Mouse (Mus musculus) midbrain, embryonic 14.5 days (tissue): ENCODE measurements at regions not wholly inside any gene's neighbourhood (a gene's known extent, or its start where the extent isn't known, plus 50 kb on each side); places are given as distances from the start of the nearest gene placed in this dataset.
A peak's percentile ranks its signal among the peaks of the same experiment; 100 is the strongest.

Source experiments
- ATAC-seq: fragments of 200-750 bp; cut with Nextera tagmentation; 2 replicates; pipeline ENCODE4 v1.8.0; 2017; ENCODE audit warnings: moderate number of reproducible peaks, moderate library complexity; ENCODE audit not compliant: low FRiP score, low TSS enrichment
- DNase-seq: peaks from one replicate; pipeline ENCODE4 v3.0.0-alpha.2; 2015
- H3K27ac ChIP-seq: fragments of 300-500 bp; sonication (generic); replicated peaks from 2 replicates; pipeline ENCODE4 v1.5.1; 2014; ENCODE audit warnings: mild to moderate bottlenecking, low read depth, low read length, moderate library complexity
- H3K27me3 ChIP-seq: fragments of 300-500 bp; sonication (generic); 2 replicates; pipeline ENCODE4 v1.6.1; 2014; ENCODE audit warnings: low read length, control low read depth, mixed read lengths; ENCODE audit not compliant: control insufficient read depth, insufficient read depth
- H3K36me3 ChIP-seq: fragments of 300-500 bp; sonication (generic); 2 replicates; pipeline ENCODE4 v1.6.1; 2014; ENCODE audit warnings: low read length, control low read depth; ENCODE audit not compliant: control insufficient read depth, insufficient read depth
- H3K4me1 ChIP-seq: fragments of 300-500 bp; sonication (generic); 2 replicates; pipeline ENCODE4 v1.6.1; 2014; ENCODE audit warnings: mild to moderate bottlenecking, antibody characterized with exemption, low read length, control low read depth; ENCODE audit not compliant: control insufficient read depth, insufficient read depth
- H3K4me2 ChIP-seq: fragments of 300-500 bp; sonication (generic); 2 replicates; pipeline ENCODE4 v1.6.1; 2014; ENCODE audit warnings: mild to moderate bottlenecking, low read length, moderate library complexity
- H3K4me3 ChIP-seq: fragments of 300-500 bp; sonication (generic); replicated peaks from 2 replicates; pipeline ENCODE4 v1.5.1; 2014; ENCODE audit warnings: low read depth, low read length
- H3K9ac ChIP-seq: fragments of 300-500 bp; sonication (generic); replicated peaks from 2 replicates; pipeline ENCODE4 v1.6.1; 2014; ENCODE audit warnings: mild to moderate bottlenecking, low read length, moderate library complexity
- H3K9me3 ChIP-seq: fragments of 300-500 bp; sonication (generic); 2 replicates; pipeline ENCODE4 v1.6.1; 2016; ENCODE audit warnings: low read length, control low read depth, mixed read lengths; ENCODE audit not compliant: control insufficient read depth
- WGBS: fragments of 180-500 bp; shearing (Covaris S2); extraction: QIAGEN DNeasy Blood & Tissue Kit; methylation state at CpG from one replicate; pipeline ENCODE4 v1.1.7; 2014; 5-methylcytosine and 5-hydroxymethylcytosine counted together

DNA sequence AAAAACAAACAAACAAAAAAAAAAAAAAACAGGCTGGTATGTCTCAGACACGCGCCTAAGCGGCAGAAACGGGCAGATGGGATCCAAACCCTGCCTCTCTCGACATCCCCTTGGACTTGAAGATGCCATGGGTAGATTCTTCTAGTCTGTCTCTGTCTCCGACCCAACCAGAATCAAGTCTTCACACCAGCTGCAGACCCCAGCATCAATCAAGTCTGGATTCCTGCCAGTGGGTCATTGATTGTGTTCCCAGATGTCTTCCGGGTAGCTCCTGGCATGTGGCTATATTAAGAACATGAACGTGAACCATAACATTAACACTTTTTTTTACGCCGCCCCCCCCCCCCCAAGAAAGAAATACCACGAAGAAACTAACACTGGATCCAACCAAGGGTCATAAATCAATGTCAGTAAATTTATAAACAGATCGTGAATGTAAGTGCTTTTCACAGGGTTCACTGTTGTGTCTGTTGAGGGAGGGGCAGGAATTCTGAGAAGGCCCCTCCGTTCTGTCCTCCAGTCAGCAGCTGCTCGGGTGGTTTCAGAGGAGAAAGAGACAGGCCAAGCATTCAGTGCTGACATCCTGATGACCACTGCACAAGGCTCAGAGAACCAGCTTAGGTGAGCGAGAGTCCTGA is 180.8 kb downstream of the Cdc5l start:
- no peak overlapping the region for H3K9ac ChIP-seq
- no peak overlapping the region for H3K4me2 ChIP-seq
- H3K27me3 ChIP-seq: 0 out of 2 replicates have a peak, but pooled peaks cover 3% of the 10 kb centered on the region
- H3K4me3 ChIP-seq: no peak overlapping the region
- H3K4me1 ChIP-seq: peaks cover 2% of the 10 kb centered on the region; the same call in 1 of the 2 replicates
- no peak overlapping the region for H3K27ac ChIP-seq
- H3K36me3 ChIP-seq: no peaks in the 10 kb centered on the region
- ATAC-seq (no peak), DNase-seq (no peak)
- no peaks in the 10 kb centered on the region for H3K9me3 ChIP-seq
- WGBS: 81% methylated on average over 15 of the region's 15 CpGs

GRCm38 (mm10) chr17:45251034-45251730 is 182.4 kb downstream of the Cdc5l start:
- Histone ChIP-seq H3K27ac (no peak overlapping the region), H3K27me3 (0 out of 2 replicates have a peak, but pooled peaks cover 3% of the 10 kb centered on the region), H3K4me2 (peak overlapping the region; percentile 44), H3K4me1 (peaks cover 9% of the 10 kb centered on the region; the same call in 1 of the 2 replicates), H3K36me3 (no peaks in the 10 kb centered on the region), H3K9me3 (no peaks in the 10 kb centered on the region), H3K9ac (no peak overlapping the region), H3K4me3 (no peak overlapping the region)
- DNase-seq (peak; percentile 90), ATAC-seq (peak; percentile 53; the same call in 1 of the 2 replicates)
- 19% methylated on average over 22 of the region's 22 CpGs for WGBS

DNA sequence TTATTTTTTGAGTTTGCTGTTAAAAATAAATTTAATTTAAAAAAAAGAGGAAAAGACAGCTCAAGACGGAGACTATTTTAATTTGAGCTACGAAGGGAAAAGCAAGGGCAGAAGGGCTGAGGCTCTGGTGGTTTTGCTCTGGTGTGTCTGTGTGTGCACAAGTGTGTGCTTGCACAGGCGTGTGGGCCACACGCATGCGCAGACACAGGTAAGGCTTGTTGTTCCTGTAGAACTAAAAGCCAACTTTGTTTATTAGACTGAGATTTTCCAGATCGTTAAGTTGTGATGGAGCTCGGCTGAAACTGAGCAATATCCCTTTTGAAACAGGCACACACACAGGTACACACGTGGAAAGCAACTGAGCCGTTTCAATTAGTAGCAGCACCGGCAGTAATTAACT is 183.1 kb downstream of the Cdc5l start:
- peaks cover 9% of the 10 kb centered on the region; the same call in 1 of the 2 replicates for H3K4me1 ChIP-seq
- H3K9ac ChIP-seq: no peak overlapping the region
- no peaks in the 10 kb centered on the region for H3K9me3 ChIP-seq
- H3K27ac ChIP-seq: no peak overlapping the region
- no peaks in the 10 kb centered on the region for H3K36me3 ChIP-seq
- H3K4me3 ChIP-seq: no peak overlapping the region
- 0 out of 2 replicates have a peak, but pooled peaks cover 3% of the 10 kb centered on the region for H3K27me3 ChIP-seq
- WGBS: 91% methylated on average over 10 of the region's 10 CpGs
- DNase-seq: no peak
- ATAC-seq: no peak
- no peak overlapping the region for H3K4me2 ChIP-seq

DNA sequence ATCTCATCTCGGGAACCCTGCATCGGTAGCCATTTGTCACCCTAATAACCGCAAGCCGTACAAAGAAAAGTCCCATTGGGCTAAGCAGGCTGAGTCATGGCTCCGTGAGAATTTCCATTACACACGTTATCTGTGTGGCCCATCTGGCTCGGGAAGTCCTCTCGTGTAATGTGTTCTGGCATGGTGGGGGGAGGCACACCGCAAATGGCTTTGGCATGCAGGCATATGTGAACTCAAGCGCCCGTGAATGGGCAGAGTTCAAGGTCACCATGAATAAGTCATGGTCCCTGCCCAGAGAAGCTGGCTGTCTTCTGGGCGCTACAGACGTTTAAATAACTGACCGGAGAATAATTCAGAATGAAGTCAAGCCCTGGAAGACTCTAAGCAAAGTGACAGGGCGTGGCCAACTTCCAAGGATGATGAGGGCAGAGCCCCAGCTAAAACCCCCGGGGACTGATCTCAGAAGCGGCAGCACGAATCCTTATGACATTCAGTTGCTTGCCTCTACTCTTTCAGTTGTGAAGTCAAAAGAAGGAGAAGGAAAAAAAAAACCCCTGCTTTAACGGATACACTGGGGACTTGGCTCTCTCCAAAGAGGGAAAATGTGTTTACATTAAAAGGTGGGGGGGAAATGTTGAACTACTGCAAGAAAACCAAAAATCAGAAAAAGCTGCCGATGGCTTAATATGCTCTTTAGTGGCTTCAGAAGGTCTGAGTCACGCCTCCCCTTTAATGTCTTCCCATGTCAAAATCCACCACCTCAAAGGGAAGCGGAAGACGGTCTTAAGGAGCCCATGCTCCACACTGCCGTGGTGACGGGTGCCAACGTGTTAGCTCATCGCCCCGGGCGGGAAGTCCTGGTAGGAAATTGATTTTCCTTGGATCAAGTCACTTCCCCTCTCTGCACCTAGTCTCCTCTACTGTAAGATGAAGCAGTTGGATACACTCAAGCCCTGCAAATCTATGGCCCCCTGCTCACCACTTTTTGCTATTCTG is 186.1 kb downstream of the Cdc5l start:
- Histone ChIP-seq H3K9me3 (no peaks in the 10 kb centered on the region), H3K27me3 (0 out of 2 replicates have a peak, but pooled peaks cover 3% of the 10 kb centered on the region), H3K4me2 (0 out of 2 replicates have a peak overlapping the region, but pooled peaks have one; percentile 8), H3K27ac (no peak overlapping the region), H3K4me1 (peaks cover 9% of the 10 kb centered on the region; the same call in 1 of the 2 replicates), H3K9ac (no peak overlapping the region), H3K4me3 (no peak overlapping the region), H3K36me3 (no peaks in the 10 kb centered on the region)
- peak; percentile 36; the same call in 1 of the 2 replicates for ATAC-seq
- WGBS: 28% methylated on average over 29 of the region's 29 CpGs
- peak; percentile 67 for DNase-seq

GRCm38 (mm10) chr17:45244870-45245269 is 188.7 kb downstream of the Cdc5l start:
- H3K27ac ChIP-seq: no peak overlapping the region
- H3K9ac ChIP-seq: no peak overlapping the region
- no peak for DNase-seq
- H3K27me3 ChIP-seq: 0 out of 2 replicates have a peak, but pooled peaks cover under 1% of the 10 kb centered on the region
- no peak overlapping the region for H3K4me3 ChIP-seq
- H3K9me3 ChIP-seq: no peaks in the 10 kb centered on the region
- no peak for ATAC-seq
- no peaks in the 10 kb centered on the region for H3K36me3 ChIP-seq
- no peak overlapping the region for H3K4me2 ChIP-seq
- peaks cover 9% of the 10 kb centered on the region; the same call in 1 of the 2 replicates for H3K4me1 ChIP-seq
- 76% methylated on average over 10 of the region's 10 CpGs for WGBS

DNA sequence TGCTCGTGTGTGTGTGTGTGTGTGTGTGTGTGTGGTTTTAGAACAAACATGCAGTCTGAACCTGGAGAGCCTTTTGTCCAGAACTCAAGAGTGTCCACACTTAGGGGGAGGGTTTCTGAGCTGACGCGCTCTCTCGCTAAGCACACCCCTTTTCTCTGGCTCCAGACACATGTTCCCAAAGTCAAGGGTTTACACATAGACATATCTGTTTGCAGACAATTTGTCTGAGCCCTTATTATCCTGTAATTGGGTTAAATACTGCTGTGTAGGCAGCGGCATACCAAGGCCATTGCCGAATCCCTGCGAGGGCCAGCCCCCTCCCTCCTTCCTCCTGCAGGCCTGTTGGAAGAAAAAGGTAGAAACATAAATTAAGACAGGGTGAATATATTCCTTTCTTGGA is 190.4 kb downstream of the Cdc5l start:
- no peak overlapping the region for H3K9ac ChIP-seq
- peaks cover 9% of the 10 kb centered on the region; the same call in 1 of the 2 replicates for H3K4me1 ChIP-seq
- H3K27me3 ChIP-seq: no peaks in the 10 kb centered on the region
- no peaks in the 10 kb centered on the region for H3K36me3 ChIP-seq
- ATAC-seq (no peak), DNase-seq (no peak)
- no peak overlapping the region for H3K27ac ChIP-seq
- no peak overlapping the region for H3K4me3 ChIP-seq
- no peaks in the 10 kb centered on the region for H3K9me3 ChIP-seq
- WGBS: 72% methylated on average over 7 of the region's 7 CpGs
- H3K4me2 ChIP-seq: no peak overlapping the region

- Histone ChIP-seq H3K9me3 (no peaks in the 10 kb centered on the region; the same call in 1 of the 2 replicates), H3K27ac (no peak overlapping the region), H3K4me1 (0 out of 2 replicates have a peak, but pooled peaks cover under 1% of the 10 kb centered on the region), H3K4me2 (no peak overlapping the region), H3K36me3 (no peaks in the 10 kb centered on the region), H3K4me3 (no peak overlapping the region), H3K9ac (no peak overlapping the region), H3K27me3 (no peaks in the 10 kb centered on the region)
- ATAC-seq (no peak), DNase-seq (no peak)
- WGBS: 94% methylated on average over 6 of the region's 6 CpGs
Measured at GRCm38 (mm10) chr17:45242076-45242475, 191.5 kb downstream of the Cdc5l start.

DNA sequence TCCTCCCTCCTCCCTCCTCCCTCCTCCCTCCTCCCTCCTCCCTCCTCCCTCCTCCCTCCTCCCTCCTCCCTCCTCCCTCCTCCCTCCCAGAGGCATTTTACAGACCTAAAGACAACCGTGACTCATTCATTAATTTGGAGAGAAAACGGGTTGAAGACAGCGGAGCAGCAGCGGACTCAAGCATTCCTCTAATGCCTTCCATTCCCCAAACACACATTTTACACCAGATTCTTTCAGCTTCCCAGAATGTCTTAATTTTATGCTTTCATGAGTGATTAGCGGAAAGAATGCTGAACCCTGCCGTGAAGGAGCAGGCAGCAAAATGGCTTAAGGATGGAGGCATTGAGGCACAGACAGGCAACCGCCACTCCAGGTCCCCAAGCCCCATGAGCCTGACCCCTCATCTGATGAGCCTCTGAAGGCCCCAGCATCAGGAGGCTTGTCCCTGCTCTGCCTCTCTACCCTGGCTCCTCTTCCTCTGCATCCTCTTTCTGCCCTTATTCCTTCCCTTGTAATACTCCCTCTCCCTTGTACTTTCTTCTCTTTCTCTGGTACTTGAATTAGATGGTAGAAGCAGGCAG is 192.5 kb downstream of the Cdc5l start:
- H3K9me3 ChIP-seq: no peaks in the 10 kb centered on the region; the same call in 1 of the 2 replicates
- no peak overlapping the region for H3K4me3 ChIP-seq
- H3K27ac ChIP-seq: no peak overlapping the region
- H3K27me3 ChIP-seq: no peaks in the 10 kb centered on the region
- DNase-seq (peak; percentile 52), ATAC-seq (peak; percentile 25; the same call in 1 of the 2 replicates)
- no peaks in the 10 kb centered on the region for H3K36me3 ChIP-seq
- no peaks in the 10 kb centered on the region for H3K4me1 ChIP-seq
- 12% methylated on average over 7 of the region's 7 CpGs for WGBS
- no peak overlapping the region for H3K9ac ChIP-seq
- no peak overlapping the region for H3K4me2 ChIP-seq
